In the genomic region with DNA sequence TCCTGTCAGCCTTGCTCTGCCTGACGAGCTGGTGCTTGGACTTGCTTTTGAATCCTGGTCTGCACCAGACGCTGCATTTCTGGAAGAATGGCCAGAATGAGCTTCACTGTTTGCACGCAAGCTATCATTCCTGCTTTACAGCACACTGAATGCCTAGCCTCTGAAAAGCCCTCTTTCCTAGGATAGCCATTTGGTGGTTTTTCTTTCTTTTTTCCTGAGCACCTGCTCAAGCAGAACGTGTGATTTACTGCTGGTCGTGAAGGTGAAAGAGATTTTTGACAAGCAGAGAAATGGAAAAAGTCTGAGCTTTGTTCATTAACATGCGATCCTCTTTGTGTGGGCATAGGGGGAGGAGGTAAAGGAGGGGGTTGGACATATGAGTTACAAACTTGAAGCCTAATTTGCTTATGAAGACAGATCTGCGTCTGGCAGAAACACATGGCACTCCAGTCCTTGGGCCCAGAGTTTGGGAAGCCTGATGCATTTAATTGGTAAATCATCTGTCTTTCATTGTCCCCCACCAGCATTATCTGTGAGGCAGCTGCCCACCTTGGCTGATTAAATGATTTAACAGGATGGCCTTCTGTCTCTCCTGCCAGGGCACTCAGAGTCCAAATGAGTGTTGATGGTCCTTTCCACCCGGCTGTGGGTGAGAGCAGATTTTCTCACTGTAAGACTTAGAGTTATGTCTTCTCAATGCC, we compare ENCODE assay signal across 10 mouse cellular contexts.
DNase-seq lines count a peak whose midpoint lies in the region; ATAC-seq and TF ChIP-seq lines count a peak whose summit lies in the region.
"Had no signal": no experiment of that assay in that cellular context is flagged by ENCODE, and none has a peak within 500 bp of the region (broad histone marks: within the 10 kb centered on the region; RNA-seq: fewer than 3 reads in every experiment).

No protein-coding gene starts in this region.

- WGBS in hindbrain, postnatal 0 days: 16% methylated on average over 8 of the region's 8 CpGs
- 21% methylated on average over 8 of the region's 8 CpGs for WGBS in midbrain, embryonic 15.5 days

- peak; percentile 88 for ATAC-seq in hindbrain, postnatal 0 days
- peak; percentile 56; the same call in 1 of the 2 replicates for ATAC-seq in midbrain, embryonic 15.5 days (replicated peaks)

- no peak overlapping the region for H3K4me3 ChIP-seq in hindbrain, postnatal 0 days (ENCODE audit: low read length)
- no peak overlapping the region for H3K4me3 ChIP-seq in midbrain, embryonic 15.5 days
- H3K4me3 ChIP-seq: embryonic facial prominence, embryonic 13.5 days; liver, embryonic 13.5 days had no signal

- no peaks in the 10 kb centered on the region for H3K27me3 ChIP-seq in hindbrain, postnatal 0 days (ENCODE audit: insufficient read depth, low read length)
- H3K27me3 ChIP-seq in midbrain, embryonic 15.5 days (replicated peaks): no peaks in the 10 kb centered on the region
- H3K27me3 ChIP-seq: embryonic facial prominence, embryonic 13.5 days; liver, embryonic 13.5 days had no signal

- TF ChIP-seq CTCF in hindbrain, postnatal 0 days (IDR thresholded peaks at IDR 0.05; ENCODE audit: low read depth): no peak

- peaks cover 3% of the 10 kb centered on the region; the same call in 1 of the 2 replicates for H3K4me1 ChIP-seq in hindbrain, postnatal 0 days (ENCODE audit: insufficient read depth, low read length)
- peaks cover 6% of the 10 kb centered on the region for H3K4me1 ChIP-seq in midbrain, embryonic 15.5 days
- H3K4me1 ChIP-seq: liver, embryonic 13.5 days had no signal

- 0 out of 2 replicates have a peak overlapping the region, but pooled peaks have one; percentile 10 for H3K4me2 ChIP-seq in hindbrain, postnatal 0 days (ENCODE audit: low read depth, low read length)
- H3K4me2 ChIP-seq in midbrain, embryonic 15.5 days: no peak overlapping the region
- H3K4me2 ChIP-seq: embryonic facial prominence, embryonic 13.5 days; liver, embryonic 13.5 days had no signal

- DNase-seq in brain, embryonic 18.5 days (ENCODE audit: low read depth, low spot score): peak; percentile 78
- DNase-seq in embryo, embryonic 9.5 days (ENCODE audit: extremely low spot score): peak; percentile 7
- peak; percentile 73 for DNase-seq in hindbrain, postnatal 0 days (ENCODE audit: low spot score)
- DNase-seq in lung, postnatal 4 days: no peak
- DNase-seq in cerebellum, adult 11 months: no peak
- no peak for DNase-seq in lung, adult 18-20 months
- DNase-seq: adrenal gland, postnatal 10 days; liver, embryonic 13.5 days had no signal

- H3K36me3 ChIP-seq in hindbrain, postnatal 0 days (ENCODE audit: insufficient read depth, low read length): no peaks in the 10 kb centered on the region
- H3K36me3 ChIP-seq in midbrain, embryonic 15.5 days (replicated peaks): no peaks in the 10 kb centered on the region
- H3K36me3 ChIP-seq: embryonic facial prominence, embryonic 13.5 days; liver, embryonic 13.5 days had no signal

- H3K9me3 ChIP-seq in hindbrain, postnatal 0 days (ENCODE audit: low read length): no peaks in the 10 kb centered on the region
- no peaks in the 10 kb centered on the region for H3K9me3 ChIP-seq in midbrain, embryonic 15.5 days
- H3K9me3 ChIP-seq: embryonic facial prominence, embryonic 13.5 days; liver, embryonic 13.5 days had no signal

- peak overlapping the region; percentile 64; the same call in 1 of the 2 replicates for H3K27ac ChIP-seq in hindbrain, postnatal 0 days
- peak overlapping the region; percentile 39; the same call in 1 of the 2 replicates for H3K27ac ChIP-seq in midbrain, embryonic 15.5 days
- H3K27ac ChIP-seq: embryonic facial prominence, embryonic 13.5 days; liver, embryonic 13.5 days had no signal

- no peak overlapping the region for H3K9ac ChIP-seq in hindbrain, postnatal 0 days (replicated peaks; ENCODE audit: low read length)
- H3K9ac ChIP-seq in midbrain, embryonic 15.5 days: no peak overlapping the region
- H3K9ac ChIP-seq: embryonic facial prominence, embryonic 13.5 days; liver, embryonic 13.5 days had no signal

Comparison
In these comparisons a context has a peak if more than half of its experiments do, and no peak if none do; other contexts are left out.
1. DNase-seq: peak in brain, embryonic 18.5 days (single experiment), embryo, embryonic 9.5 days (single experiment) and hindbrain, postnatal 0 days (single experiment); none in lung, postnatal 4 days (0 of 2), cerebellum, adult 11 months (single experiment) and lung, adult 18-20 months (0 of 2).